Mouse (Mus musculus) liver, adult 2 months (tissue): ENCODE data around the gene Map9.

Experiments
- CTCF ChIP-seq: fragments of 200-500 bp; IDR thresholded peaks from 2 replicates; pipeline ENCODE4 v1.5.1; 2011; ENCODE audit warnings: low read depth, low read length, control low read depth
- POLR2A ChIP-seq: fragments of 200-500 bp; IDR thresholded peaks from 2 replicates; pipeline ENCODE4 v1.6.1; 2011; ENCODE audit warnings: low read length, control low read depth; ENCODE audit not compliant: insufficient read depth; ENCODE audit errors: extremely low read depth

DNA sequence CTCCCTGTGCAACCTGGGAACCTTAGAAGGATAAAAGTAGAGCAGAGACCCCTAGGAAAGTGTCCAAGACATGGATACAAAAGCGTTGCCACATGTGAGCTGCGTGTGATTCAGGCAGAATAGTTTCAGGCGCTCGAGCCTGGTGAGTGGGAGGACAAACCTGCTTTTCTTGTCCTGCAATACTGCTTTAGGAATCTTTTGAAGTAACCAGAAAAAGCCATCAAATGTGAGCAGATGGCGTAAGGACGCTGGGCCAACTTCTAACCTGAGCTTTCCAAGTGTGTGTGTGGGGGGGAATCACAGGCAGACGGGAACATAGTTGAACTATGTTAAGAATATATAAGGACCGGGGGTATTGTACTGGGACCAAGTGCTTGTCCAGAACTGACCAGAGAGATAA lies 6.7 kb downstream of the Map9 start:
- TF ChIP-seq POLR2A (no peak), CTCF (no peak)
